Mouse (Mus musculus): Measurements from ENCODE around the gene Wdr45.

GRCm38 (mm10) chrX:7722691-7723090 is 8.6 kb downstream of the Wdr45 start:
- TF ChIP-seq CTCF (IDR thresholded peaks at IDR 0.05; ENCODE audit: borderline replicate concordance, insufficient read depth, low read length) (no peak), POLR2A (IDR thresholded peaks at IDR 0.05; ENCODE audit: low read depth, low read length) (no peak)
